Mouse (Mus musculus): ENCODE results near the gene Ephb4. TPM values are rescaled to one million over a fixed set of nuclear protein-coding genes. Genes with fewer than 3 reads are reported as not detected.

The Ephb4 gene
- polyA plus RNA-seq, 1 experiment, result 27.5 TPM

GRCm38 (mm10) chr5:137318570-137318969, 31.3 kb upstream of the Ephb4 start:
- Histone ChIP-seq H3K4me1 (ENCODE audit: control insufficient read depth, insufficient read depth, insufficient read length, low read length) (peaks cover 28% of the 10 kb centered on the region), H3K27me3 (ENCODE audit: control insufficient read depth, insufficient read depth, low read length) (no peaks in the 10 kb centered on the region), H3K4me3 (ENCODE audit: low read depth, low read length) (no peak overlapping the region), H3K27ac (ENCODE audit: insufficient read depth, low read depth, low read length) (no peak overlapping the region), H3K36me3 (ENCODE audit: control insufficient read depth, insufficient read depth, low read length) (no peaks in the 10 kb centered on the region; the same call in 1 of the 2 replicates)
- 42% methylated on average over 1 of the region's 1 CpGs for WGBS
- TF ChIP-seq CTCF (IDR thresholded peaks at IDR 0.05; ENCODE audit: extremely low read depth, insufficient read length, insufficient replicate concordance, low read depth, low read length), result no peak
- no peak for TF ChIP-seq POLR2A (IDR thresholded peaks at IDR 0.05; ENCODE audit: low read depth, low read length)

DNA sequence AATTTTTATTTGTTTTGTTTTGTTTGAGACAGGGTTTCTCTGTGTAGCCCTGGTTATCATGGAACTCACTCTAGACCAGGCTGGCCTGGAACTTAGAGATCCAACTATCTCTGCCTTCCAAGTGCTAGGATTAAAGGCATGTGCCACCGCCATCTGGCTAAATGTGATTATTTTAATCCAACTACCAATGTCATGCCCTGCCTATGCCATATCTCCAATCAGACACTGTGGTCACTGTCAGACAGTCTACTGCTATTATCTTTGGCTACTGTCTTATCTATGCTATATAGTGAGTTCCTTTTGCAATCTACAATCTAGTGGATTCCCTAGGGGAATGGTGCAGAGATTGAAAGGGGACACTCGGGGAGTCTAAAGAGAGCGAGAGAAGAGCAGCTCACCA, 28.9 kb upstream of the Ephb4 start:
- peaks cover 10% of the 10 kb centered on the region for H3K4me1 ChIP-seq (ENCODE audit: control insufficient read depth, insufficient read depth, insufficient read length, low read length)
- H3K27me3 ChIP-seq (ENCODE audit: control insufficient read depth, insufficient read depth, low read length), result no peaks in the 10 kb centered on the region
- TF ChIP-seq POLR2A (IDR thresholded peaks at IDR 0.05; ENCODE audit: low read depth, low read length) (no peak), CTCF (IDR thresholded peaks at IDR 0.05; ENCODE audit: extremely low read depth, insufficient read length, insufficient replicate concordance, low read depth, low read length) (no peak)
- no peak overlapping the region for H3K27ac ChIP-seq (ENCODE audit: insufficient read depth, low read depth, low read length)
- no peak overlapping the region for H3K4me3 ChIP-seq (ENCODE audit: low read depth, low read length)
- WGBS, result 96% methylated on average over 3 of the region's 3 CpGs
- H3K36me3 ChIP-seq (ENCODE audit: control insufficient read depth, insufficient read depth, low read length), result peaks cover 7% of the 10 kb centered on the region

GRCm38 (mm10) chr5:137330910-137331309, 19.0 kb upstream of the Ephb4 start:
- WGBS, result 84% methylated on average over 7 of the region's 7 CpGs
- no peaks in the 10 kb centered on the region; the same call in 1 of the 2 replicates for H3K36me3 ChIP-seq (ENCODE audit: control insufficient read depth, insufficient read depth, low read length)
- H3K4me1 ChIP-seq (ENCODE audit: control insufficient read depth, insufficient read depth, insufficient read length, low read length), result no peaks in the 10 kb centered on the region; the same call in 1 of the 2 replicates
- no peak for TF ChIP-seq CTCF (IDR thresholded peaks at IDR 0.05; ENCODE audit: extremely low read depth, insufficient read length, insufficient replicate concordance, low read depth, low read length)
- TF ChIP-seq POLR2A (IDR thresholded peaks at IDR 0.05; ENCODE audit: low read depth, low read length), result no peak
- H3K27me3 ChIP-seq (ENCODE audit: control insufficient read depth, insufficient read depth, low read length), result no peaks in the 10 kb centered on the region
- H3K4me3 ChIP-seq (ENCODE audit: low read depth, low read length), result no peak overlapping the region
- H3K27ac ChIP-seq (ENCODE audit: insufficient read depth, low read depth, low read length), result no peak overlapping the region

- H3K27me3 ChIP-seq (ENCODE audit: control insufficient read depth, insufficient read depth, low read length), result no peaks in the 10 kb centered on the region
- WGBS, result 17% methylated on average over 15 of the region's 15 CpGs
- TF ChIP-seq POLR2A (IDR thresholded peaks at IDR 0.05; ENCODE audit: low read depth, low read length) (no peak), CTCF (IDR thresholded peaks at IDR 0.05; ENCODE audit: extremely low read depth, insufficient read length, insufficient replicate concordance, low read depth, low read length) (no peak)
- H3K36me3 ChIP-seq (ENCODE audit: control insufficient read depth, insufficient read depth, low read length), result no peaks in the 10 kb centered on the region
- H3K4me3 ChIP-seq (ENCODE audit: low read depth, low read length), result peak overlapping the region; percentile 94
- peaks cover 12% of the 10 kb centered on the region; the same call in 1 of the 2 replicates for H3K4me1 ChIP-seq (ENCODE audit: control insufficient read depth, insufficient read depth, insufficient read length, low read length)
- no peak overlapping the region for H3K27ac ChIP-seq (ENCODE audit: insufficient read depth, low read depth, low read length)
Measured at GRCm38 (mm10) chr5:137332857-137333511, 16.9 kb upstream of the Ephb4 start.

GRCm38 (mm10) chr5:137333512-137334174, 16.3 kb upstream of the Ephb4 start, which contains the start of gene Slc12a9:
Gene Slc12a9 (minus strand): TSS chr5:137333597.
- peak within 1 kb of the TSS; percentile 94 for H3K4me3 ChIP-seq (ENCODE audit: low read depth, low read length)
- peaks cover 12% of the 10 kb centered on the region; the same call in 1 of the 2 replicates for H3K4me1 ChIP-seq (ENCODE audit: control insufficient read depth, insufficient read depth, insufficient read length, low read length)
- under 1% methylated on average over 44 of the region's 44 CpGs for WGBS
- TF ChIP-seq CTCF (IDR thresholded peaks at IDR 0.05; ENCODE audit: extremely low read depth, insufficient read length, insufficient replicate concordance, low read depth, low read length) (peak; percentile 72), POLR2A (IDR thresholded peaks at IDR 0.05; ENCODE audit: low read depth, low read length) (peak; percentile 37)
- H3K27me3 ChIP-seq (ENCODE audit: control insufficient read depth, insufficient read depth, low read length), result no peaks in the 10 kb centered on the region
- H3K36me3 ChIP-seq (ENCODE audit: control insufficient read depth, insufficient read depth, low read length), result no peaks in the 10 kb centered on the region
- H3K27ac ChIP-seq (ENCODE audit: insufficient read depth, low read depth, low read length), result no peak within 1 kb of the TSS

GRCm38 (mm10) chr5:137334317-137334716, 15.6 kb upstream of the Ephb4 start:
- WGBS, result 19% methylated on average over 10 of the region's 10 CpGs
- Histone ChIP-seq H3K27me3 (ENCODE audit: control insufficient read depth, insufficient read depth, low read length) (no peaks in the 10 kb centered on the region), H3K4me3 (ENCODE audit: low read depth, low read length) (peak overlapping the region; percentile 94; the same call in 1 of the 2 replicates)

GRCm38 (mm10) chr5:137335066-137335465, 14.8 kb upstream of the Ephb4 start:
- no peak overlapping the region for H3K4me3 ChIP-seq (ENCODE audit: low read depth, low read length)
- H3K27ac ChIP-seq (ENCODE audit: insufficient read depth, low read depth, low read length), result no peak overlapping the region
- no peak for TF ChIP-seq CTCF (IDR thresholded peaks at IDR 0.05; ENCODE audit: extremely low read depth, insufficient read length, insufficient replicate concordance, low read depth, low read length)
- TF ChIP-seq POLR2A (IDR thresholded peaks at IDR 0.05; ENCODE audit: low read depth, low read length), result no peak
- no peaks in the 10 kb centered on the region for H3K27me3 ChIP-seq (ENCODE audit: control insufficient read depth, insufficient read depth, low read length)
- 50% methylated on average over 6 of the region's 6 CpGs for WGBS
- no peaks in the 10 kb centered on the region for H3K36me3 ChIP-seq (ENCODE audit: control insufficient read depth, insufficient read depth, low read length)
- peaks cover 18% of the 10 kb centered on the region for H3K4me1 ChIP-seq (ENCODE audit: control insufficient read depth, insufficient read depth, insufficient read length, low read length)

More at GRCm38 (mm10) chr5:137334317-137334716, 15.6 kb upstream of the Ephb4 start:
- H3K27ac ChIP-seq (ENCODE audit: insufficient read depth, low read depth, low read length), result no peak overlapping the region
- no peaks in the 10 kb centered on the region for H3K36me3 ChIP-seq (ENCODE audit: control insufficient read depth, insufficient read depth, low read length)
- peaks cover 17% of the 10 kb centered on the region for H3K4me1 ChIP-seq (ENCODE audit: control insufficient read depth, insufficient read depth, insufficient read length, low read length)
- TF ChIP-seq CTCF (IDR thresholded peaks at IDR 0.05; ENCODE audit: extremely low read depth, insufficient read length, insufficient replicate concordance, low read depth, low read length) (no peak), POLR2A (IDR thresholded peaks at IDR 0.05; ENCODE audit: low read depth, low read length) (no peak)
